Mouse (Mus musculus): Measurements from ENCODE around the gene Dhcr7.

Dhcr7 gene

GRCm38 (mm10) chr7:143822375-143823265 is at the start of gene Dhcr7, which contains the start of gene Nadsyn1:
TSS of gene Dhcr7 (plus strand) at chr7:143823145.
TSS of gene Nadsyn1 (minus strand) at chr7:143822849.
- DNase-seq (ENCODE audit: low read depth, low spot score): peak; percentile 99

GRCm38 (mm10) chr7:143776137-143776536 is 46.8 kb upstream of the Dhcr7 start:
- no peak for DNase-seq (ENCODE audit: low read depth, low spot score)

GRCm38 (mm10) chr7:143777375-143777774 is 45.6 kb upstream of the Dhcr7 start:
- DNase-seq (ENCODE audit: low read depth, low spot score): no peak

- no peak for DNase-seq (ENCODE audit: low read depth, low spot score)
Observed at GRCm38 (mm10) chr7:143783378-143783995, 39.5 kb upstream of the Dhcr7 start.

- peak; percentile 49 for DNase-seq (ENCODE audit: low read depth, low spot score)
Observed at GRCm38 (mm10) chr7:143783996-143784829, 38.7 kb upstream of the Dhcr7 start, which contains the start of gene Mrgpre. TSS of gene Mrgpre (minus strand) at chr7:143784500.

GRCm38 (mm10) chr7:143792336-143792985 is 30.5 kb upstream of the Dhcr7 start:
- DNase-seq (ENCODE audit: low read depth, low spot score): no peak

GRCm38 (mm10) chr7:143793121-143793520 is 29.8 kb upstream of the Dhcr7 start:
- DNase-seq (ENCODE audit: low read depth, low spot score): peak; percentile 74

GRCm38 (mm10) chr7:143798783-143799182 is 24.2 kb upstream of the Dhcr7 start:
- DNase-seq (ENCODE audit: low read depth, low spot score): no peak

GRCm38 (mm10) chr7:143800770-143801169 is 22.2 kb upstream of the Dhcr7 start:
- no peak for DNase-seq (ENCODE audit: low read depth, low spot score)

GRCm38 (mm10) chr7:143801195-143802065 is 21.5 kb upstream of the Dhcr7 start:
- no peak for DNase-seq (ENCODE audit: low read depth, low spot score)

- no peak for DNase-seq (ENCODE audit: low read depth, low spot score)
Observed at GRCm38 (mm10) chr7:143805199-143805624, 17.7 kb upstream of the Dhcr7 start.

- peak; percentile 59 for DNase-seq (ENCODE audit: low read depth, low spot score)
Observed at GRCm38 (mm10) chr7:143808909-143809308, 14.0 kb upstream of the Dhcr7 start.

- no peak for DNase-seq (ENCODE audit: low read depth, low spot score)
Observed at GRCm38 (mm10) chr7:143819201-143819600, 3.7 kb upstream of the Dhcr7 start.

- DNase-seq (ENCODE audit: low read depth, low spot score): no peak
Observed at GRCm38 (mm10) chr7:143821241-143821640, 1.7 kb upstream of the Dhcr7 start.

GRCm38 (mm10) chr7:143823266-143823605 is 291 bp downstream of the Dhcr7 start:
- DNase-seq (ENCODE audit: low read depth, low spot score): no peak

- no peak for DNase-seq (ENCODE audit: low read depth, low spot score)
Observed at GRCm38 (mm10) chr7:143826985-143827384, 4.0 kb downstream of the Dhcr7 start.

- peak; percentile 98 for DNase-seq (ENCODE audit: low read depth, low spot score)
Observed at GRCm38 (mm10) chr7:143829504-143830331, 6.8 kb downstream of the Dhcr7 start.

GRCm38 (mm10) chr7:143830399-143830798 is 7.5 kb downstream of the Dhcr7 start:
- DNase-seq (ENCODE audit: low read depth, low spot score): no peak

GRCm38 (mm10) chr7:143832196-143832595 is 9.3 kb downstream of the Dhcr7 start:
- DNase-seq (ENCODE audit: low read depth, low spot score): no peak

All from A20 (cell line).